Mouse (Mus musculus) right cerebral cortex, postnatal 14 days (tissue): Measurements from ENCODE around the gene Flt1.
"Not testable (repeated sequence)": the region's sequence is repeated elsewhere in the genome, so short reads cannot be mapped to it uniquely, and the experiment has no call there.

ENCODE experiments used
- DNase-seq: peaks from one replicate; pipeline ENCODE4 v3.0.0; 2022

Gene Flt1

GRCm38 (mm10) chr5:147601460-147602360 is 124.1 kb downstream of the Flt1 start:
- no peak for DNase-seq

GRCm38 (mm10) chr5:147597825-147598224 is 128.0 kb downstream of the Flt1 start:
- peak; percentile 15 for DNase-seq

- DNase-seq: no peak
Measured at GRCm38 (mm10) chr5:147589814-147590213, 136.0 kb downstream of the Flt1 start.

- no peak for DNase-seq
Measured at GRCm38 (mm10) chr5:147585070-147585469, 140.7 kb downstream of the Flt1 start.

GRCm38 (mm10) chr5:147584648-147585047 is 141.2 kb downstream of the Flt1 start:
- DNase-seq: no peak

- peak; percentile 91 for DNase-seq
Measured at GRCm38 (mm10) chr5:147583702-147584298, 142.0 kb downstream of the Flt1 start.

- no peak for DNase-seq
Measured at GRCm38 (mm10) chr5:147580181-147580580, 145.6 kb downstream of the Flt1 start.

GRCm38 (mm10) chr5:147579691-147580090 is 146.1 kb downstream of the Flt1 start:
- DNase-seq: no peak

- no peak for DNase-seq
Measured at GRCm38 (mm10) chr5:147579148-147579547, 146.7 kb downstream of the Flt1 start.

- DNase-seq: no peak
Measured at GRCm38 (mm10) chr5:147577003-147577402, 148.8 kb downstream of the Flt1 start.

GRCm38 (mm10) chr5:147574517-147574916 is 151.3 kb downstream of the Flt1 start:
- no peak for DNase-seq

GRCm38 (mm10) chr5:147573555-147573954 is 152.3 kb downstream of the Flt1 start:
- DNase-seq: no peak

- DNase-seq: no peak
Measured at GRCm38 (mm10) chr5:147572695-147573094, 153.1 kb downstream of the Flt1 start.

GRCm38 (mm10) chr5:147566335-147566734 is 159.5 kb downstream of the Flt1 start:
- DNase-seq: no peak

- DNase-seq: no peak
Measured at GRCm38 (mm10) chr5:147565444-147565843, 160.4 kb downstream of the Flt1 start.

- DNase-seq: no peak
Measured at GRCm38 (mm10) chr5:147564140-147564590, 161.6 kb downstream of the Flt1 start.

- DNase-seq: no peak
Measured at GRCm38 (mm10) chr5:147563511-147564139, 162.2 kb downstream of the Flt1 start.

GRCm38 (mm10) chr5:147557641-147558040 is 168.2 kb downstream of the Flt1 start:
- DNase-seq: not testable (repeated sequence)

GRCm38 (mm10) chr5:147551879-147552627 is 173.8 kb downstream of the Flt1 start:
- DNase-seq: no peak

GRCm38 (mm10) chr5:147549016-147549755 is 176.6 kb downstream of the Flt1 start:
- no peak for DNase-seq

- no peak for DNase-seq
Measured at GRCm38 (mm10) chr5:147545731-147546241, 180.0 kb downstream of the Flt1 start.

- DNase-seq: no peak
Measured at GRCm38 (mm10) chr5:147542291-147542690, 183.5 kb downstream of the Flt1 start.
